Mouse (Mus musculus) MEL (cell line): ENCODE data around the gene Palld. TPM values are rescaled to one million over a fixed set of nuclear protein-coding genes. Genes with fewer than 3 reads are reported as not detected.

Source experiments
- DNase-seq: peaks from one replicate; pipeline ENCODE4 v3.0.0; 2011; ENCODE audit warnings: low read depth, low spot score
- H3K27ac ChIP-seq: 2 replicates; pipeline ENCODE4 v1.5.1; 2012; ENCODE audit warnings: low read depth, mild to moderate bottlenecking, control low read depth, low read length, moderate library complexity; ENCODE audit not compliant: control insufficient read depth
- H3K27me3 ChIP-seq, 2 experiments: fragments of 150-350 bp in 1 of 2; sonication (generic) in 1 of 2; 2 replicates each; pipeline ENCODE4 v1.6.1; 2012; ENCODE audit warnings: low read length in 2 of 2, mild to moderate bottlenecking in 2 of 2, improper control_type of control experiment in 1 of 2, moderate library complexity in 1 of 2; ENCODE audit not compliant: insufficient read depth in 2 of 2, control insufficient read depth in 1 of 2
- H3K36me3 ChIP-seq, 2 experiments: 2 replicates each; pipeline ENCODE4 v1.6.1; 2012 to 2014; ENCODE audit warnings: low read length in 2 of 2, improper control_type of control experiment in 1 of 2, inconsistent platforms in 1 of 2, mild to moderate bottlenecking in 1 of 2; ENCODE audit not compliant: insufficient read depth in 2 of 2, control insufficient read depth in 1 of 2
- H3K4me1 ChIP-seq, 2 experiments: fragments of 150-350 bp in 1 of 2; sonication (generic) in 1 of 2; 2 replicates each; pipeline ENCODE4 v1.6.1; 2012; ENCODE audit warnings: low read length in 2 of 2, improper control_type of control experiment in 1 of 2, mild to moderate bottlenecking in 1 of 2; ENCODE audit not compliant: insufficient read depth in 2 of 2, control insufficient read depth in 1 of 2
- H3K4me3 ChIP-seq, 2 experiments: fragments of 150-350 bp in 1 of 2; sonication (generic) in 1 of 2; 2 replicates each; pipeline ENCODE4 v1.5.1; 2012; ENCODE audit warnings: low read depth in 2 of 2, low read length in 2 of 2, mild to moderate bottlenecking in 2 of 2, moderate library complexity in 2 of 2, control low read depth in 1 of 2, improper control_type of control experiment in 1 of 2; ENCODE audit not compliant: control insufficient read depth in 1 of 2, insufficient read depth in 1 of 2
- H3K79me2 ChIP-seq: 2 replicates; pipeline ENCODE4 v1.6.1; 2012; ENCODE audit warnings: mild to moderate bottlenecking, low read length, moderate library complexity; ENCODE audit not compliant: control insufficient read depth, poor library complexity, insufficient read depth
- H3K9ac ChIP-seq: 2 replicates; pipeline ENCODE4 v1.6.1; 2012; ENCODE audit warnings: low read depth, mild to moderate bottlenecking, control low read depth, low read length, moderate library complexity; ENCODE audit not compliant: control insufficient read depth, poor library complexity, severe bottlenecking
- H3K9me3 ChIP-seq: fragments of 150-350 bp; sonication (generic); replicated peaks from 2 replicates; pipeline ENCODE4 v1.6.1; 2012; ENCODE audit warnings: mild to moderate bottlenecking, low read length, improper control_type of control experiment, moderate library complexity; ENCODE audit not compliant: insufficient read depth
- CHD1 ChIP-seq: IDR thresholded peaks from 2 replicates; pipeline ENCODE4 v1.6.1; 2012; ENCODE audit warnings: low read depth, mild to moderate bottlenecking, inconsistent platforms, low read length, improper control_type of control experiment
- CTCF ChIP-seq, 3 experiments: IDR thresholded peaks in 2 of 3; conservative IDR thresholded peaks in 1 of 3; 2 replicates each; pipeline ENCODE4 v1.5.1; 2011 to 2012; ENCODE audit warnings: low read length in 3 of 3, low read depth in 2 of 3, mild to moderate bottlenecking in 2 of 3, improper control_type of control experiment in 1 of 3, inconsistent platforms in 1 of 3, mixed read lengths in 1 of 3, moderate library complexity in 1 of 3; ENCODE audit not compliant: control insufficient read depth in 1 of 3, insufficient read depth in 1 of 3, poor library complexity in 1 of 3, severe bottlenecking in 1 of 3
- E2F4 ChIP-seq: IDR thresholded peaks from 2 replicates; pipeline ENCODE4 v1.6.1; 2011; ENCODE audit warnings: low read depth, low read length, improper control_type of control experiment, borderline replicate concordance
- ELF1 ChIP-seq: IDR thresholded peaks from 2 replicates; pipeline ENCODE4 v1.6.1; 2014; ENCODE audit warnings: low read depth, mild to moderate bottlenecking, inconsistent platforms, low read length, improper control_type of control experiment, moderate library complexity
- EP300 ChIP-seq, 2 experiments: IDR thresholded peaks; 2 replicates each; pipeline ENCODE4 v1.6.1; 2011; ENCODE audit warnings: improper control_type of control experiment in 2 of 2, low read length in 2 of 2, low read depth in 1 of 2, mild to moderate bottlenecking in 1 of 2
- ETS1 ChIP-seq: IDR thresholded peaks from 2 replicates; pipeline ENCODE4 v1.6.1; 2012; ENCODE audit warnings: low read depth, mild to moderate bottlenecking, inconsistent platforms, low read length, improper control_type of control experiment, moderate library complexity
- GATA1 ChIP-seq: IDR thresholded peaks from 2 replicates; pipeline ENCODE4 v1.6.1; 2011; ENCODE audit warnings: low read depth, low read length, improper control_type of control experiment
- MEF2A ChIP-seq: IDR thresholded peaks from 2 replicates; pipeline ENCODE4 v1.6.1; 2014; ENCODE audit warnings: low read depth, mild to moderate bottlenecking, inconsistent platforms, low read length, improper control_type of control experiment; ENCODE audit not compliant: poor library complexity, insufficient replicate concordance, severe bottlenecking; ENCODE audit errors: extremely low read depth
- RAD21 ChIP-seq: IDR thresholded peaks from 2 replicates; pipeline ENCODE4 v1.6.1; 2011; ENCODE audit warnings: mild to moderate bottlenecking, low read depth, low read length, improper control_type of control experiment
- RCOR1 ChIP-seq: IDR thresholded peaks from 2 replicates; pipeline ENCODE4 v1.6.1; 2012; ENCODE audit warnings: low read depth, mild to moderate bottlenecking, inconsistent platforms, low read length, improper control_type of control experiment
- SIN3A ChIP-seq: IDR thresholded peaks from 2 replicates; pipeline ENCODE4 v1.6.1; 2012; ENCODE audit warnings: low read length, improper control_type of control experiment, inconsistent platforms
- SMC3 ChIP-seq: IDR thresholded peaks from 2 replicates; pipeline ENCODE4 v1.6.1; 2011; ENCODE audit warnings: low read depth, low read length, improper control_type of control experiment
- TBP ChIP-seq: IDR thresholded peaks from 2 replicates; pipeline ENCODE4 v1.8.0; 2011; ENCODE audit warnings: low read depth, low read length, improper control_type of control experiment
- TCF12 ChIP-seq: IDR thresholded peaks from 2 replicates; pipeline ENCODE4 v1.6.1; 2014; ENCODE audit warnings: low read depth, mild to moderate bottlenecking, inconsistent platforms, low read length, improper control_type of control experiment, moderate library complexity
- UBTF ChIP-seq: IDR thresholded peaks from 2 replicates; pipeline ENCODE4 v1.6.1; 2012; ENCODE audit warnings: low read depth, mild to moderate bottlenecking, inconsistent platforms, low read length, improper control_type of control experiment, moderate library complexity, borderline replicate concordance; ENCODE audit not compliant: insufficient read depth
- USF1 ChIP-seq: IDR thresholded peaks from 2 replicates; pipeline ENCODE4 v1.6.1; 2014; ENCODE audit warnings: low read depth, mild to moderate bottlenecking, inconsistent platforms, low read length, improper control_type of control experiment, moderate library complexity
- USF2 ChIP-seq, 2 experiments: IDR thresholded peaks; 2 replicates each; pipeline ENCODE4 v1.6.1; 2011 to 2012; ENCODE audit warnings: improper control_type of control experiment in 2 of 2, low read length in 2 of 2, borderline replicate concordance in 1 of 2, inconsistent platforms in 1 of 2, low read depth in 1 of 2, mild to moderate bottlenecking in 1 of 2; ENCODE audit not compliant: insufficient read depth in 1 of 2
- ZC3H11A ChIP-seq: IDR thresholded peaks from 2 replicates; pipeline ENCODE4 v1.6.1; 2012; ENCODE audit warnings: low read depth, mild to moderate bottlenecking, inconsistent platforms, low read length, improper control_type of control experiment
- ZNF384 ChIP-seq: IDR thresholded peaks from 2 replicates; pipeline ENCODE4 v1.6.1; 2012; ENCODE audit warnings: low read depth, mild to moderate bottlenecking, inconsistent platforms, low read length, improper control_type of control experiment
- polyA plus RNA-seq, 2 experiments: library from polyadenylated mRNA; stranded (reverse) in 1 of 2; unstranded in 1 of 2; fragments of >175 nt in 1 of 2; fragments of >200 nt in 1 of 2; gene quantifications; 2 replicates each; pipeline versions ENCODE4 v1.2.1 to v1.2.4; 2012; ENCODE audit warnings: low replicate concordance in 2 of 2, low read depth in 1 of 2; ENCODE audit not compliant: insufficient read length in 2 of 2, insufficient read depth in 1 of 2, missing spikeins in 1 of 2
- total RNA-seq: library from RNA; depleted of rRNA; stranded (reverse); fragments of 300-350 nt; gene quantifications from 2 replicates; pipeline ENCODE4 v1.2.3, GENCODE M21; 2012

The Palld gene
- total and polyA plus RNA-seq, 3 experiments, result 0.23 to 1.9 TPM; not detected in 1

DNA sequence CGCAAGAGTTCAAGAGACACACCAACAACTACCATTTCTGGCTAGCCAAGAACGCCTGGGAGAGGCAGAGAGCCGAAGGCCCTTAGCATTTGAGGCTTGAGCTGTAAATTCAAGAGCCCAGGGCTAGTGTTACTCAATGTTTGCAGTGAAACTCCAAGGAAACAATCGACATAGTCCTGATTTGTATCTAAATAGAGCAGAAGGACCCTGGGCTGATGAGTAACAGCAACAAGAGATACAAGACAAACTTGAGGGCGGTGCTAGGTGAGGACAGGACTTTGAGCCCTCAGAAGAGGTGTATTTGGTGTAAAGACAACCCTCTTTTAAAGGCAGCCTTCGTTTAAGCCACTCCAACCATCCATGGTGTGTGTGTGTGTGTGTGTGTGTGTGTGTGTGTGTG lies 290.7 kb downstream of the Palld start:
- no peak overlapping the region for H3K9ac ChIP-seq
- no peak for TF ChIP-seq CTCF (IDR thresholded peaks at IDR 0.05 in 2 of 3, conservative IDR thresholded peaks at IDR 0.05 in 1 of 3; ENCODE audit: control insufficient read depth in 1 of 3, insufficient read depth in 1 of 3, low read depth in 2 of 3, low read length in 3 of 3, poor library complexity in 1 of 3, severe bottlenecking in 1 of 3)
- TF ChIP-seq, all 39 proteins: peak for 0
- no peaks in the 10 kb centered on the region for H3K79me2 ChIP-seq
- no peak for DNase-seq
- no peak overlapping the region for H3K27ac ChIP-seq
- H3K9me3 ChIP-seq, result no peaks in the 10 kb centered on the region
- no peak overlapping the region for H3K4me3 ChIP-seq
- no peaks in the 10 kb centered on the region; a peak in 1 of 4 replicates for H3K27me3 ChIP-seq
- no peaks in the 10 kb centered on the region for H3K4me1 ChIP-seq
- no peaks in the 10 kb centered on the region for H3K36me3 ChIP-seq

GRCm38 (mm10) chr8:61611077-61611476 lies 291.4 kb downstream of the Palld start:
- no peaks in the 10 kb centered on the region for H3K4me1 ChIP-seq

DNA sequence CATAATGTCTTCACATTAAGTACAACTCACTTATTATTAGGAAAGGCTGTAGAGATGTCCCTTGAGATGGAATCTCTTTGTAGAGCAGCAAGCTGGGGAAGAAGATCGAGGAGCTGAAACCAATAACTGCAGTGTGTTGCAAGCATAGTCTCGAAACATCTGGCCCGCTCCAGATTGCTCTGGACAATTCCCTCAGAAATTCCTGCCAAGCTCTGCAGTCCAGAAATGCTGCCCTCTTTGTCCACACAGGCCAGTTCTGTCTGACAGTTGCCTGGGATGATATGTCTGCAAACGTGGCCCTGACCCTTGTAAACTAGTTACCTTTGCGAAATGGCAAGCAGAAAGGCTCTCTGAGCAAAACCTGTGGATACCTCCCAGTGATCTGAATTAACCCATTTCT lies 291.9 kb downstream of the Palld start:
- H3K27ac ChIP-seq, result no peak overlapping the region
- DNase-seq, result no peak
- H3K79me2 ChIP-seq, result no peaks in the 10 kb centered on the region
- TF ChIP-seq CHD1 (no peak), E2F4 (no peak), ETS1 (no peak), CTCF (IDR thresholded peaks at IDR 0.05 in 2 of 3, conservative IDR thresholded peaks at IDR 0.05 in 1 of 3; ENCODE audit: control insufficient read depth in 1 of 3, insufficient read depth in 1 of 3, low read depth in 2 of 3, low read length in 3 of 3, poor library complexity in 1 of 3, severe bottlenecking in 1 of 3) (no peak)
- H3K9me3 ChIP-seq, result no peaks in the 10 kb centered on the region
- no peak overlapping the region for H3K9ac ChIP-seq
- H3K27me3 ChIP-seq, result no peaks in the 10 kb centered on the region; a peak in 1 of 4 replicates
- H3K36me3 ChIP-seq, result no peaks in the 10 kb centered on the region
- no peak overlapping the region for H3K4me3 ChIP-seq
- no peaks in the 10 kb centered on the region for H3K4me1 ChIP-seq

More at GRCm38 (mm10) chr8:61611077-61611476, 291.4 kb downstream of the Palld start:
- Histone ChIP-seq H3K27ac (no peak overlapping the region), H3K4me3 (no peak overlapping the region), H3K9me3 (no peaks in the 10 kb centered on the region), H3K27me3 (no peaks in the 10 kb centered on the region; a peak in 1 of 4 replicates), H3K9ac (no peak overlapping the region), H3K36me3 (no peaks in the 10 kb centered on the region), H3K79me2 (no peaks in the 10 kb centered on the region)
- DNase-seq, result peak; percentile 5
- TF ChIP-seq USF1 (no peak), ZNF384 (peak; percentile 89), TBP (no peak), RCOR1 (no peak)

- H3K9ac ChIP-seq, result no peak overlapping the region
- no peak for DNase-seq
- TF ChIP-seq ZNF384 (no peak), USF1 (no peak), USF2 (IDR thresholded peaks at IDR 0.05; ENCODE audit: borderline replicate concordance in 1 of 2, insufficient read depth in 1 of 2, low read depth in 1 of 2, low read length in 2 of 2) (no peak), ETS1 (no peak), MEF2A (no peak), SIN3A (no peak), SMC3 (no peak), TCF12 (no peak), ELF1 (no peak), UBTF (no peak), GATA1 (no peak), ZC3H11A (no peak), RAD21 (no peak), EP300 (IDR thresholded peaks at IDR 0.05; ENCODE audit: low read depth in 1 of 2, low read length in 2 of 2) (no peak)
- H3K27ac ChIP-seq, result no peak overlapping the region
- H3K4me3 ChIP-seq, result no peak overlapping the region
- no peaks in the 10 kb centered on the region for H3K4me1 ChIP-seq
- H3K27me3 ChIP-seq, result no peaks in the 10 kb centered on the region; a peak in 1 of 4 replicates
- H3K36me3 ChIP-seq, result no peaks in the 10 kb centered on the region
- H3K79me2 ChIP-seq, result no peaks in the 10 kb centered on the region
- H3K9me3 ChIP-seq, result no peaks in the 10 kb centered on the region
These were observed 295.1 kb downstream of the Palld start for GRCm38 (mm10) chr8:61607463-61607813.
